Mouse (Mus musculus): ENCODE data around the gene Fam78a.

Fam78a gene
- long read RNA-seq, experiment 1 = 0 reads
- long read RNA-seq, experiment 2 = 0 reads

GRCm38 (mm10) chr2:32084111-32084871 is at the start of gene Fam78a:
Gene Fam78a, minus strand, starts transcription at chr2:32084857.
- intact Hi-C loops (cut with DNase I) = no loop called here

GRCm38 (mm10) chr2:32134039-32134438 is 49.4 kb upstream of the Fam78a start:
- intact Hi-C loops (cut with DNase I) = loop anchor here (5.0 kb wide), 3 partner anchors 102 to 212 kb away; partner anchors contain the start of gene Pomt1

- intact Hi-C loops (cut with DNase I) = loop anchor here (5.0 kb wide), 3 partner anchors 100 to 210 kb away; partner anchors contain the start of gene Pomt1
These were observed 47.9 kb upstream of the Fam78a start for GRCm38 (mm10) chr2:32132567-32132992.

- intact Hi-C loops (cut with DNase I) = loop anchor here (5.0 kb wide), 3 partner anchors 100 to 210 kb away; partner anchors contain the start of gene Pomt1
These were observed 47.4 kb upstream of the Fam78a start for GRCm38 (mm10) chr2:32131866-32132566.

- intact Hi-C loops (cut with DNase I) = loop anchor here (5.0 kb wide), 3 partner anchors 99 to 209 kb away; partner anchors contain the start of gene Pomt1
These were observed 46.7 kb upstream of the Fam78a start for GRCm38 (mm10) chr2:32131205-32131834.

- intact Hi-C loops (cut with DNase I) = loop anchor here (5.0 kb wide), 3 partner anchors 98 to 208 kb away; partner anchors contain the start of gene Pomt1
These were observed 45.8 kb upstream of the Fam78a start for GRCm38 (mm10) chr2:32130435-32130834.

- intact Hi-C loops (cut with DNase I) = loop anchor here (5.0 kb wide), 3 partner anchors 97 to 207 kb away; partner anchors contain the start of gene Pomt1
These were observed 44.9 kb upstream of the Fam78a start for GRCm38 (mm10) chr2:32129383-32130074.

GRCm38 (mm10) chr2:32128536-32128841 is 43.8 kb upstream of the Fam78a start:
- intact Hi-C loops (cut with DNase I) = no loop called here

GRCm38 (mm10) chr2:32127653-32128535 is 43.2 kb upstream of the Fam78a start:
- intact Hi-C loops (cut with DNase I) = no loop called here

GRCm38 (mm10) chr2:32121785-32122184 is 37.1 kb upstream of the Fam78a start:
- intact Hi-C loops (cut with DNase I) = no loop called here

GRCm38 (mm10) chr2:32121150-32121549 is 36.5 kb upstream of the Fam78a start:
- intact Hi-C loops (cut with DNase I) = no loop called here

- intact Hi-C loops (cut with DNase I) = no loop called here
These were observed 35.4 kb upstream of the Fam78a start for GRCm38 (mm10) chr2:32119802-32120750.

GRCm38 (mm10) chr2:32115851-32116268 is 31.2 kb upstream of the Fam78a start:
- intact Hi-C loops (cut with DNase I) = no loop called here

GRCm38 (mm10) chr2:32112548-32112947 is 27.9 kb upstream of the Fam78a start:
- intact Hi-C loops (cut with DNase I) = no loop called here

- intact Hi-C loops (cut with DNase I) = no loop called here
These were observed 26.6 kb upstream of the Fam78a start for GRCm38 (mm10) chr2:32111268-32111667.

GRCm38 (mm10) chr2:32105930-32106329 is 21.3 kb upstream of the Fam78a start:
- intact Hi-C loops (cut with DNase I) = no loop called here

GRCm38 (mm10) chr2:32105117-32105913 is 20.7 kb upstream of the Fam78a start:
- intact Hi-C loops (cut with DNase I) = no loop called here

- intact Hi-C loops (cut with DNase I) = no loop called here
These were observed 19.5 kb upstream of the Fam78a start for GRCm38 (mm10) chr2:32104122-32104521.
